Mouse (Mus musculus): ENCODE measurements around the gene Fbl. TPM values are rescaled to one million over a fixed set of nuclear protein-coding genes. Genes with fewer than 3 reads are reported as not detected.
A peak's percentile ranks its signal among the peaks of the same experiment; 100 is the strongest.
"Not testable (repeated sequence)": the region's sequence is repeated elsewhere in the genome, so short reads cannot be mapped to it uniquely, and the experiment has no call there.

Fbl gene
- polyA plus RNA-seq, 1 experiment from 2014 or later, result 97.0 TPM

- WGBS, result 83% methylated on average over 14 of the region's 14 CpGs
- no peak for ATAC-seq (replicated peaks)
- Histone ChIP-seq H3K4me3 (no peak overlapping the region), H3K27ac (replicated peaks) (no peak overlapping the region), H3K9ac (replicated peaks) (no peak overlapping the region), H3K27me3 (no peaks in the 10 kb centered on the region), H3K9me3 (no peaks in the 10 kb centered on the region), H3K4me2 (replicated peaks) (no peak overlapping the region), H3K4me1 (no peaks in the 10 kb centered on the region), H3K36me3 (peaks cover 34% of the 10 kb centered on the region)
Observed at GRCm38 (mm10) chr7:28196528-28196927, 27.0 kb downstream of the Fbl start.

- Histone ChIP-seq H3K4me1 (no peaks in the 10 kb centered on the region), H3K27ac (replicated peaks) (no peak overlapping the region), H3K9me3 (no peaks in the 10 kb centered on the region), H3K27me3 (no peaks in the 10 kb centered on the region), H3K4me3 (no peak overlapping the region), H3K9ac (replicated peaks) (no peak overlapping the region), H3K4me2 (replicated peaks) (no peak overlapping the region), H3K36me3 (peaks cover 13% of the 10 kb centered on the region)
- 70% methylated on average over 4 of the region's 4 CpGs for WGBS
- no peak for ATAC-seq (replicated peaks)
Observed at GRCm38 (mm10) chr7:28199054-28199453, 29.5 kb downstream of the Fbl start.

GRCm38 (mm10) chr7:28203207-28204108 is 33.9 kb downstream of the Fbl start:
- H3K36me3 ChIP-seq, result no peaks in the 10 kb centered on the region
- H3K9me3 ChIP-seq, result no peaks in the 10 kb centered on the region
- 0 out of 2 replicates have a peak, but pooled peaks cover 2% of the 10 kb centered on the region for H3K4me1 ChIP-seq
- H3K27me3 ChIP-seq, result no peaks in the 10 kb centered on the region
- 66% methylated on average over 19 of the region's 19 CpGs for WGBS
- H3K27ac ChIP-seq (replicated peaks), result no peak overlapping the region
- H3K4me3 ChIP-seq, result no peak overlapping the region
- H3K4me2 ChIP-seq (replicated peaks), result no peak overlapping the region
- ATAC-seq (replicated peaks), result no peak
- no peak overlapping the region for H3K9ac ChIP-seq (replicated peaks)

GRCm38 (mm10) chr7:28206044-28206600 is 36.6 kb downstream of the Fbl start:
- no peak for ATAC-seq (replicated peaks)
- Histone ChIP-seq H3K27me3 (no peaks in the 10 kb centered on the region), H3K4me2 (replicated peaks) (no peak overlapping the region), H3K36me3 (no peaks in the 10 kb centered on the region), H3K27ac (replicated peaks) (no peak overlapping the region), H3K4me3 (no peak overlapping the region), H3K9ac (replicated peaks) (no peak overlapping the region), H3K4me1 (0 out of 2 replicates have a peak, but pooled peaks cover 5% of the 10 kb centered on the region), H3K9me3 (no peaks in the 10 kb centered on the region)
- 70% methylated on average over 4 of the region's 4 CpGs for WGBS

- WGBS, result 46% methylated on average over 12 of the region's 12 CpGs
- Histone ChIP-seq H3K9ac (replicated peaks) (peak overlapping the region; percentile 35; the same call in 1 of the 2 replicates), H3K4me2 (replicated peaks) (peak overlapping the region; percentile 54), H3K36me3 (no peaks in the 10 kb centered on the region), H3K27me3 (no peaks in the 10 kb centered on the region), H3K4me1 (0 out of 2 replicates have a peak, but pooled peaks cover 5% of the 10 kb centered on the region), H3K27ac (replicated peaks) (no peak overlapping the region), H3K9me3 (no peaks in the 10 kb centered on the region), H3K4me3 (peak overlapping the region; percentile 32)
- no peak for ATAC-seq (replicated peaks)
Observed at GRCm38 (mm10) chr7:28208396-28208987, 39.0 kb downstream of the Fbl start.

GRCm38 (mm10) chr7:28208988-28209508 is 39.5 kb downstream of the Fbl start:
- H3K27ac ChIP-seq (replicated peaks), result 0 out of 2 replicates have a peak overlapping the region, but pooled peaks have one; percentile 6
- 51% methylated on average over 19 of the region's 19 CpGs for WGBS
- H3K9ac ChIP-seq (replicated peaks), result peak overlapping the region; percentile 35; the same call in 1 of the 2 replicates
- H3K36me3 ChIP-seq, result no peaks in the 10 kb centered on the region
- peak overlapping the region; percentile 54 for H3K4me2 ChIP-seq (replicated peaks)
- no peaks in the 10 kb centered on the region for H3K27me3 ChIP-seq
- 0 out of 2 replicates have a peak, but pooled peaks cover 5% of the 10 kb centered on the region for H3K4me1 ChIP-seq
- ATAC-seq (replicated peaks), result peak; percentile 71
- no peaks in the 10 kb centered on the region for H3K9me3 ChIP-seq
- H3K4me3 ChIP-seq, result peak overlapping the region; percentile 32

GRCm38 (mm10) chr7:28210731-28211130 is 41.2 kb downstream of the Fbl start:
- Histone ChIP-seq H3K9me3 (no peaks in the 10 kb centered on the region), H3K27me3 (no peaks in the 10 kb centered on the region), H3K4me3 (no peak overlapping the region), H3K4me2 (replicated peaks) (no peak overlapping the region), H3K27ac (replicated peaks) (no peak overlapping the region), H3K36me3 (no peaks in the 10 kb centered on the region), H3K9ac (replicated peaks) (no peak overlapping the region), H3K4me1 (0 out of 2 replicates have a peak, but pooled peaks cover 5% of the 10 kb centered on the region)
- no peak for ATAC-seq (replicated peaks)
- WGBS, result 44% methylated on average over 5 of the region's 5 CpGs

- Histone ChIP-seq H3K9me3 (no peaks in the 10 kb centered on the region), H3K27ac (replicated peaks) (no peak overlapping the region), H3K9ac (replicated peaks) (no peak overlapping the region), H3K4me1 (no peaks in the 10 kb centered on the region), H3K36me3 (no peaks in the 10 kb centered on the region), H3K4me3 (no peak overlapping the region), H3K27me3 (no peaks in the 10 kb centered on the region), H3K4me2 (replicated peaks) (no peak overlapping the region)
- WGBS, result 34% methylated on average over 10 of the region's 10 CpGs
- ATAC-seq (replicated peaks), result no peak
Observed at GRCm38 (mm10) chr7:28214142-28214541, 44.6 kb downstream of the Fbl start.

- not testable (repeated sequence) for H3K4me2 ChIP-seq (replicated peaks); H3K4me3 ChIP-seq; H3K9me3 ChIP-seq; ATAC-seq (replicated peaks); H3K27me3 ChIP-seq; H3K4me1 ChIP-seq; H3K27ac ChIP-seq (replicated peaks); H3K9ac ChIP-seq (replicated peaks); H3K36me3 ChIP-seq
- WGBS, result 89% methylated on average over 2 of the region's 2 CpGs
Observed at GRCm38 (mm10) chr7:28215950-28216349, 46.4 kb downstream of the Fbl start.

- H3K27me3 ChIP-seq; H3K27ac ChIP-seq (replicated peaks); H3K9ac ChIP-seq (replicated peaks); H3K4me2 ChIP-seq (replicated peaks); H3K9me3 ChIP-seq; H3K4me1 ChIP-seq; H3K4me3 ChIP-seq; ATAC-seq (replicated peaks); H3K36me3 ChIP-seq: not testable (repeated sequence)
- WGBS, result 96% methylated on average over 13 of the region's 13 CpGs
Observed at GRCm38 (mm10) chr7:28217811-28218210, 48.3 kb downstream of the Fbl start.

- 63% methylated on average over 20 of the region's 20 CpGs for WGBS
- not testable (repeated sequence) for H3K4me2 ChIP-seq (replicated peaks); H3K9me3 ChIP-seq; H3K27ac ChIP-seq (replicated peaks); ATAC-seq (replicated peaks); H3K9ac ChIP-seq (replicated peaks); H3K4me3 ChIP-seq; H3K27me3 ChIP-seq; H3K4me1 ChIP-seq; H3K36me3 ChIP-seq
Observed at GRCm38 (mm10) chr7:28218951-28219740, 49.6 kb downstream of the Fbl start.

Measured in forebrain, embryonic 15.5 days (tissue).